Mouse (Mus musculus) left cerebral cortex, postnatal 10 days (tissue): ENCODE results near the gene Pum2. TPM values are rescaled to one million over a fixed set of nuclear protein-coding genes. Genes with fewer than 3 reads are reported as not detected.

Source experiments
- DNase-seq, 2 experiments: peaks; one replicate each; pipeline ENCODE4 v3.0.0; 2021 to 2022; ENCODE audit warnings: low spot score in 2 of 2, mixed read lengths in 1 of 2; ENCODE audit errors: extremely low spot score in 1 of 2
- intact Hi-C: fragments of 180-260 bp; cut with DNase I; formaldehyde crosslinking; loops from one replicate; pipeline ENCODE4 v1.15.1; 2025
- total RNA-seq, 2 experiments: library from RNA; stranded (reverse); gene quantifications; 2 replicates each; pipeline ENCODE4 v1.2.3; 2021

Gene Pum2
- total RNA-seq, 2 experiments from 2014 or later, result 149 to 193 TPM

DNA sequence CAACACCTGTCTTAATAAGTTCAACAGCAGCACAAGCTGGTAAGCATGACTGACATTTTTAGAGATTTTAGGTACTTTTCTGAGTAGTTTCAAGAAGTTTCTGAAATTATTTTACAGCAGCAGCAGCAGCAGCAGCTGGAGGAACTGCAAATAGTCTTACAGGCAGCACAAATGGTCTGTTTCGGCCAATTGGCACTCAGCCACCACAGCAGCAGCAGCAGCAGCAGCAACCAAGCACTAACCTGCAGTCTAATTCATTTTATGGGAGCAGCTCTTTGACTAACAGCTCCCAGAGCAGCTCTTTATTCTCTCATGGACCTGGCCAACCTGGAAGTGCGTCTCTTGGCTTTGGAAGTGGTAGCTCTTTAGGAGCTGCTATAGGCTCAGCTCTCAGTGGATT lies 54.8 kb downstream of the Pum2 start:
- intact Hi-C loops, result no loop called here

DNA sequence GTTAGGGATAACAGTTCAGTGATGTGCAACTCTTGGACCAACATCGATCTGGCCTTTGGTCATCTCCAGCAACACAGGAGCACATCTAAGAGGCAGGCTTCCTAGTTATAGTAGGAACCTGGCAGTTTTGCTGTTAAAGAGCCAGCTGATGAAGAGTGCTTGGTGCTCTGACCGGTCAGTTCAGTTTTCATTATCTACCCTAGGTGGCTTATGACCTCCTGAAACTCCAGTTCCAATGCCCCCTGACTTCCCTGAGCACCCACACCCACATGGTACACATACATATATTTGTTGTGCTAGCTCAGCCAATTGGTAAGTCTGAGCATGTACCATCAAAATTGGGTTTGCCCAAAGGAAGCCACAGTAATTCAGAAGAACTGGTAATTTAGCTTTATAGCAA lies 79.7 kb downstream of the Pum2 start:
- no peak for DNase-seq
- intact Hi-C loops, result loop anchor here (10.0 kb wide), 1 partner anchor 241 kb away; no protein-coding TSS in a partner anchor

More for the DNA sequence above, 54.8 kb downstream of the Pum2 start:
- DNase-seq, result no peak

DNA sequence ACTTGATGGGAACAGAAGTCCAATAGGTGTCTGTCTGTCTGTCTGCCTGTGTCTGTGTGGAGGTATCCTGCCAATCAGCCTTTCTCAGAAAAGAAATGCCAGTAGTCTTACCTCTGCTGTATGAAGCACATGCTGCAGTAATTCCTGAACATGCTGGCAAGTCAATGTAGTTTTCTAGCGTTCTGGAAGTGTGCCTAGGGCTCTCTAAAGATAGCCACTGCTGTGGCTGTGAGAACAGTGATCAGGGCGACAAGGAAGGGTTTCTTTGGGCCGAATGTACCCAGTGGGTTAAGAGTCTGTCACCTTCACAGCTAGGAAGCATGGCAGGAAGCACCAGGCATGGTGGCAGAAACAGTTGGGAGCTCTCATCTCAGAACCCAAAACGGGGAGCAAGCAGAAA lies 80.2 kb downstream of the Pum2 start:
- intact Hi-C loops, result loop anchor here (10.0 kb wide), 1 partner anchor 241 kb away; no protein-coding TSS in a partner anchor
- DNase-seq, result peak in 1 of 2 experiments; percentile 36

DNA sequence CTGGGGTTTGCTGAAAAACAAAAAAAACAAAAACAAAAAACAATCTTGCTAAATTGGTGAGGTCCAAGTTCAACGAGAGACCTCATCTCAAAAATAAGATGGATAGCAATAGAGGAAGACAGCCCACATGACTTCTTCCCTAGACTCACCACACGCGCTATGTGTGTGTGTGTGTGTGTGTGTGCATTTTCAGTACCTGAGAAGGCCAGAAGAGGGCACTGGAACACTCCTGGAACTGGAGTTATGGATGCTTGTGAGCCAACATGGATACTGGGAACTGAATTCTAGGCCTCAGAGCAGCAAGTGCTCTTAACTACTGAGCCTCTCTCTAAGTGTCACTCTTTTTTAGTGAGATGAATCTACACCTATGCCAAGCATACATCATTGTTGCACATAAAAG lies 84.1 kb downstream of the Pum2 start:
- no peak for DNase-seq
- intact Hi-C loops, result loop anchor here (10.0 kb wide), 1 partner anchor 237 kb away; no protein-coding TSS in a partner anchor

DNA sequence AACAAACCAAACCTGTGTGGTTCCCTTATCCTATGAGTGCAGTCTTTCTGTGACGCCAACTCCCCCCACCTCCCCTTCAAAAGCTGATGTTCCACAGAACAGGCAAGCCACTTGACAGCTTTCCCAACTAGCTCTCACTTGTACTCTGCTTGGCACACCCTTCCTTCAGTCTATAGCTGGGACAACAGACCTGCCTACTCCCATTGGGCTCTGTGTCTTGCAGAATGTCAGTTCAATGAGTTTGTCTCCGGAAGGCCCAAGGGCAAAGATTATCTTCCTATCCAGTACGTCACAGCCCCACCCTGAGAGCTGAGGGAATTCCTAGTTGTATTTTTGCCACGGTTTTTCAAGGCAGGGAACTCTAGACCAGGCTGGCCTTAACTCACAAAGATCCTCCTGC lies 85.2 kb downstream of the Pum2 start:
- DNase-seq, result no peak
- intact Hi-C loops, result loop anchor here (10.0 kb wide), 1 partner anchor 236 kb away; no protein-coding TSS in a partner anchor

DNA sequence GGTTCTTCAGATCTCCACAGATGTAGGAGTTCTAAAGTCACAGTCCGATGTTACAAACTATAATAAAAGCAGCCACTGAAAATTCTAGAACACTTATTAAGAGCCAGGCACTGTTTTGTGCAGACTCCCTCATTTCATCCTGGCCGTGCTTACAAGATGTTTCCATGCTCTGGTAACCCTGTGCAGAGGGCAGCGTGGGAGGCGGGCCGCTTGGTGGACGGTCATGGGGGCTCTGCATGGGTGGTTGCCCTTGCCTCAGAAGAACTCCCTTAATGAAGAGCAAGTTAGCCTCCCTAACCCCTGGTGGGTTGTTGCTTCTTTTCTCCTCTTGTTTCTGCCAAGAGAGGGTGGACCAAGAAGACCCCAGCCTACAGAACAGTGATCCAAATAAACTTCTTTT lies 85.8 kb downstream of the Pum2 start:
- DNase-seq, result no peak
- intact Hi-C loops, result loop anchor here (10.0 kb wide), 1 partner anchor 235 kb away; no protein-coding TSS in a partner anchor

DNA sequence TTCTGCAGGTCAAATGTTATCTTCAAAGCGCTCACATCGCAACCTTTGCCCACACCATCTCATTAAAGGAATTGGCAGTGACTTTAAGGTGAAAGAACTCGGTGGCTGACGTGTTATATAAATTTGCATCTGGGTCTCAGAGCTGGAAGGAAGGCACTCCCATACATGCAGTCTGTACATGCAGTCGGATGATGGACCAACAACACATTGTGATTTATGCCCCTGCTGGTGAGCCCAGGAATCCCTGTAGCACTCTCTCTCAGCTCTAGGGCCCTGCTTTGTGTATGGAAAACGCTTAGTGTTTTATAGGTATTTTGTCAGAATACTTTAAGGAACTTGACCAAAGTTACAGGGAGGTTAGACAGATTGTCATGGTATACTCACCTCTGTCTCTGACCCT lies 86.6 kb downstream of the Pum2 start:
- no peak for DNase-seq
- intact Hi-C loops, result no loop called here

DNA sequence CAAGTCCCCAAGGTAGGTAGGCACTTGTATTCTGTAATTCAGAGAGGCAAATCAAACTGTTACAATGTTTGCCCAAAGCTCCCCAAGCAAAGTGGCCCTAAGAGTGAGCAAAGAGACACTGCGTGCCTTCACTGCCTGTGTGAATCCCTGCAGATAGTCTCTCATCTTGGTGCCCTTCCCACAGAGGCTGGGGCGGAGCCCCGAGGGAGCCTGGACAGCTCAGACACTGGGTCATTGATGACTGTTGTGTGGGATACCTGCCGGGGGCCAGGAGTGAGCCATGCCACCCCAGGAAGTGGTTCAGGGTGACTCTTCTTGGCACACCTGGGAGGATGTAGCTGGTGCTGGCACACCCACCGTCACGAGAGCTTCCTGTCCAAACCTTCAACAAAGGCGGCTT lies 87.1 kb downstream of the Pum2 start:
- intact Hi-C loops, result no loop called here
- DNase-seq, result no peak

DNA sequence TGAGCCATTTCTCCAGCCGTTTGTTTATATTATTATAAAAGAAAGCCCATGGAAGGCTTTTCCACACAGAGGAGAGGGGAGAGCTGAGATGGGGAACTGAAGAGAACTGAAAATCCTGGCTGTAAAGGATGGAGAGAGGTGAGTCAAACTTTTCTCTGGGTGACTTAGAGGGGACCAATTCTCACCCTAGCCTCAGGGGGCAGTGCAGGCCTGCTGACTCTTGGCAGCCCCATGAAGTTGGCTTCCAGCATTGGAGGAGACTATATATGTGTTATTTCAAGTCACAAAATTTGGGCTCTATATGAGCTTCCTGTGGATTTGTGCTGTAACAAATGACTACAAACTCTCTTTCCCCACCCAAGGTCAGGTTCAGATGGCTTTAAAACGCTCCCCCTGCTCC lies 88.7 kb downstream of the Pum2 start:
- intact Hi-C loops, result no loop called here
- DNase-seq, result no peak

DNA sequence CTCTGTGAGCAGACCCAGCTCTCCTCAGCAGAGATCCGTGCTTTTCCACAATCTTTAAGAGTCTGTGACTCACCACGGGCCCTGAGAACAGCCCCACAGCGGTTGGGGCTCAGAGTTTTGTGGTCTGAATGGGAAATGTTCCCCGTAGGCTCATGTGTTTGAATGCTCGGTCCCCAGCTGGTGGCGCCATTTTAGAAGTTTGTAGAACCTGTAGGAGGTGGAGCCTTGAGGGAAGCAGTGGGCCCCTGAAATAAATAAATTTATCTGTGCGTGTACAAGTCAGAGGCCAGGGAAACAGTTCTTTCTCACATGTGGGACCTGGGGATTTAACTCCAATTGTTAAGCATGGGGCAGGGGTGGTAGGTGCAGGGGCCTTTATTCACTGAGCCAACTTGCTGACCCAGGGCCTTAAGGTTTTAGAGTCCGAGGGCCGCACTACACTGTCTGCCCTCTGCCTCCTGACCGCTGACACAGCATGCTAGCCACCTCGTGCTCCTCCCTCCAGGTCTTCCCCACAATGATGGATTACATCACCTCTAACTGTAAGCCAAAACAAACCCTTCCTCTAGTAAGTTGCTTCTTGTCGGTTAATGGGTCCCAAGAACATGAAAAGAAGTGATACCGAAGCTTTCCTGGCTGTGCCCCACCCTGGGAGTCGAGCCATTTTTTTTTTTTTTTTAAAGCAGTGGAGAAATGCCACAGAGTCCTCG lies 90.4 kb downstream of the Pum2 start:
- no peak for DNase-seq
- intact Hi-C loops, result no loop called here

DNA sequence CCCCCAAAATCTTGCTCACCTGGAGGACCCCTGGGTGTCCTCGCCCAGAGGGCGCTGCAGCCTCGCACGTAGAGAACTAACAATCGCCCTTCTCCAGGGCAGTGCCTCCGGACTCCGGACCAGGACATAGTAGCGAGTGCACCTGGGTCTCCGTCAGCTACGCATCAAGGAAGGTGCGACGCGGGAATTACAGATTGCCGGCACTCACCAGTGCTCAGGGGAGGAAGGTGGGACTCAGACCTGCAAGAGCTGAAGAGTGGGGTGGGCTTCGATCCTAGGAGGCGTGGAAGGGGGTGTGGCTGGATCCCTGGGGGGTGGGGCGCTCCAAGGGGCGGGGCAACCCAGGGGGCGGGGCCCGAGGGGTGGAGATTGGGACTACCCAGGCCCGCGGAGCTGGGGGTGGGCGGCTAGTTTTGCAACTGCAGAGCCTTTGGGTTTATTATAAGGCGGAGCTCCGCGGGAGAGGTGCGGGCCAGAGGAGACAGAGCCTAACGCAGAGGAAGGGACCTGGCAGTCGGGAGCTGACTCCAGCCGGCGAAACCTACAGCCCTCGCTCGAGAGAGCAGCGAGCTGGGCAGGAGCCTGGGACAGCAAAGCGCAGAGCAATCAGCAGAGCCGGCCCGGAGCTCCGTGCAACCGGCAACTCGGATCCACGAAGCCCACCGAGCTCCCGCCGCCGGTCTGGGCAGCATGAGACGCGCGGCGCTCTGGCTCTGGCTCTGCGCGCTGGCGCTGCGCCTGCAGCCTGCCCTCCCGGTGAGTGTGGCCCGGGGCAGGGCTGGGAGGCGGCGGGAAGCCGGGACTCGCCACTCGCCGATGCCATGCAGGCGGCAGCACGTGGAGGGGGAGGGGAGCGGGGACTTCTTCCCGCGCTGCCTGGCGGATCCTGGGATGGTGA lies 97.3 kb downstream of the Pum2 start, which contains the start of gene Sdc1:
TSS of gene Sdc1 (plus strand) at position 378 of the 898 bp plus-strand sequence.
- intact Hi-C loops, result no loop called here
- peak; percentile 36 to 81 for DNase-seq

DNA sequence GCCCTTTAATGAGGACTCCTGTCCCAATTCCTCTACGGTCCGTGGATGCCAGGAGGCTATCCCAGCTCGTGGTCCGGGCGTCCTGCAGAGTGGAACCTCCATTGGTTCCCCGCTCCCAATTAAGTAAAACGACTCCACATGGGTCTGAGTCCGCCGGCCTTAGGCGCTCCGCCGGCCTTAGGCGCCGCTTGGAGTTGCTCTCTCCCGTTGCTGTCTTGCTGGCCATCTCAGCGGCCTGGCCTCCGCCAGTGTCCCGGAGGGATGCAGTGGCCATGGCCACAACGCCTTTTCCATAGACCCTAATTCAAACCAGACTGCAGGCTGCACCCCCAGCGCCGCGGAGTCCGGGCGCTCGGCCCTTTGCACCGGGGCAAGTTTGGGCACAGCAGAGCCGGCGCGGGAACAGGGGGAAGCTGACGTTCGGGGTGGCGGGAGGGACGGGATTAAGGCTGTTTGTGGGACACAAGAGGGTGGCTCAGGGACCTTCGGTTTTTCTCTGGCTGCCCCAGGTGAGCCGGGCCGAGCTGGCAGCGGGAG lies 98.0 kb downstream of the Pum2 start:
- intact Hi-C loops, result no loop called here

DNA sequence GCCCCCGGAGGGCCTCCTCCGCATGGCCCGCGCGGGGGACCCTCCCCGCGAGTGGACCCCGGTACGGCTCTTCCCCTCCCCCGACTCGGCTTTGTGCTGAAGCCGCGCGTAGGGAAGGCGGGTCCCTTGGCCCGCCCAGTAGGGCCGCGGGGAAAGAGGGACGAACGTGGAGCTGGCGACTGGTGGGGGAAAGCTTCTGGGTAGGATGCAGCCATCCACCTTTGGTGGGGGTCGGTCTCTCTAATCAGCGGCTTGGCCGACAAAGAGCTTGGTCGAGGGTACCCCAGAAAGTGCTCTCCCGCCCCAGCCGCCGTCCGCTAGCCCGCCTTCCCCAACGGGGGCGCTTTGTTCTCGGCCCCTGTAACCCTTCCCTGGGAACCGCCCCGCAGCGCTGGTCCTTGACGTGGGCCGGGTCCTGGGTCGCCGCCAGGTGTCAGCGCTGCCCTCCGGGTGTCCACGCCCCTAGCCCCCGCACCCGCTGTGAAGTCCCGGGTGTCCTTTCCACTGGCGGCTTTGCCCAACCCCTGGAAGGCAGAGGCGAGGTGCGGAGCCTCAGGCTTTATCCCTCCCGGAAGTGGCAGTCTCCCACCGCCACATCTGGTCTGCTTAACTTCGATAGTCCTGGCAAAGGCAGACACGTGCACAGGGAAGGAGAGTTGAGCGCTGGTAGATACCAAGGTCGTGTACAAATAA lies 98.7 kb downstream of the Pum2 start:
- DNase-seq, result peak in 1 of 2 experiments; percentile 70
- intact Hi-C loops, result no loop called here

More for the DNA sequence above, 98.0 kb downstream of the Pum2 start:
- peak in 1 of 2 experiments; percentile 46 for DNase-seq

DNA sequence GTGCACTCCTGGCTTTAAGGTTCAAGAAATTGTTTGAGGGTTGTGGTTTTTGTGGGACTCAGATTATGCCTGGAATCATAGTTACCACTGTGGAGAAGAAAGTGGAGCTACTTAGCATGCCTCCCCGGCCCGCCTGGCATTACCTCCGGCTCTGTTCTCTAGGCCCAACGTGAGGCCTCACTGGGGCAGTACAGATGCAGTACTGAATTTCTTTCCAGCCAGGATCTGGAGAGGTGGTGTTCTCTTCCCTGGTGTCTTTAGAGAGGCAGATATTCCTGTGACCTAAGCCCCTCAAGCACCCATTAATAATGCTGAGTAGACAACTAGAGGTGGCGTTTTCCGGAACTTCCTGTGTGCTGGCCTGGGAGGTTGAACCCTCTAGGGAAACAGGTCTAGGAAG lies 99.4 kb downstream of the Pum2 start:
- intact Hi-C loops, result no loop called here
- DNase-seq, result no peak

DNA sequence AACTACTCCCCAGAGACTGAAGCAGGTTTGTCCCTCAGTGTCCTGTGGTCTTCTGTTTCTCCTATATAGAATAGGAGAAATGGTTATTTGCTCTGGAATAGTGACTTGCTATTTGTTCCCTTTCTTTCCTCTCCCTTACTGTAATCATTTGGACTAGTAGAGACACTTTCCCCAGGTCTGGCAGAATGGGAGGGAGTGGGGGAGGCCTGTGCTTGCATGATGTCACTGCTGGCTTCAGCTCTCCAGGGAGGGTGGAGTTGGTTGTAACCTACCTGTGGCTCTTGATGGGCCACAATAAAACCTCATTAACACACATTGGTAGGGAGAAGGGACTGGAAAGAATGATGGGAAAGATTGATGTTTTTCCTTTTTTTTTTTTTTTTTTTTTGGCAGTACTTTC lies 100.2 kb downstream of the Pum2 start:
- intact Hi-C loops, result no loop called here
- no peak for DNase-seq

DNA sequence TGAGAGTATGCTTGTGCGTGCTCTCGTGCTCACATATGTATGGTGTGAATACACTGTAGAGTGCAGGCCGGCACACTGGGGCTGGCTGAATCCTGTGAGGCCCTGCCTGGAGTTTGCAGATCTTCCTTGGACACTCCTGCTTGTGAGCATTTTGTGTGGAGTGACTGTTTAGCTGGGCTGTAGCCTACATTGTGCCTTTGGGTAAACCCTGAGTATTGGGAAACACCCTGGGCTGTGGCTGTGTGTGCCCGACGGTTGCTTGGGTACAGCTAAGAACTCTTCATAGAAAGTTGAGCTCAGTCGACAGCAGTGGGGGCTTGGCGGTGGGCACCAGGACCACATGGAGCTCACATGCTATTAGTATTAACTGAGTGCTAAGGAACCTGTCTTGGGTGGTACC lies 102.3 kb downstream of the Pum2 start:
- intact Hi-C loops, result no loop called here

DNA sequence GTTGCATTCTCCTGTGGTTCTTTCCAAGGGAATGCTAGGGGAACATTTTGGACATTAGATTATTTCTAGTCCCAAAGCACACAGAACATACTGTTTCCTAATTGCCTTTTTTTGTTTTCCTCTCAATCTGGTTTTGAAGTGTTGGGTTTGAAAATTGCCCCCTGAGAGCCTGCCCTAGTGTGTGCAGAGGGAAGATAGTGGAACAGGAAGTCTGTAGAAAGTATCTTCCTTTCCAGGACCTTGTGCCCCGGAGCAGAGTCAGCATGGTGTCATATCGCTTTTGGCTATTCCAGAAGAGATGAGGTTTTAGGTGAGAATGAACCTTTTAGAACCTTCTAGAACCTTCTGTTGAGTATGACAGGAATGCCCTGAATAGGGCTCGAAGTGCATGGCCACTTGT lies 102.8 kb downstream of the Pum2 start:
- no peak for DNase-seq
- intact Hi-C loops, result no loop called here

More for the DNA sequence above, 102.3 kb downstream of the Pum2 start:
- DNase-seq, result no peak

DNA sequence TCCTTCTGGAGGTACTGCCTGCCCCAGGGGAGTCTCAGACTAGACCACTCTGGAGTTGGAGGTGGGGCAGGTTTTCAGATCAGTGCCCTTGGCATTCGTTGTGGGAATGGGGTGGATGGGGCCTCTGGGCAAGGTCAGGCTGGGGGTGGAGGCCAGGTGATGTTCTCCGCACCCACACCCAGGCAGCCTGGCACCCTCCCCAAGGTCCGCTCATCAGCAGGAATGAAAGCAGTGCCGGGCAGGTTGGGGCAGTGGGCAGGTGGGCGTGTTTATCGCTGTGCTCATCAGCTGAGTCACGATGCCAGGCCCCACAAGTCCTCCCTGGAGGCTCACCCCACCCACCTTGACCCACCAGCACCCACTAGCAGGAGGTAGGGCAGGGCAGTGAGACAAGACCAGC lies 104.2 kb downstream of the Pum2 start:
- DNase-seq, result no peak
- intact Hi-C loops, result no loop called here

DNA sequence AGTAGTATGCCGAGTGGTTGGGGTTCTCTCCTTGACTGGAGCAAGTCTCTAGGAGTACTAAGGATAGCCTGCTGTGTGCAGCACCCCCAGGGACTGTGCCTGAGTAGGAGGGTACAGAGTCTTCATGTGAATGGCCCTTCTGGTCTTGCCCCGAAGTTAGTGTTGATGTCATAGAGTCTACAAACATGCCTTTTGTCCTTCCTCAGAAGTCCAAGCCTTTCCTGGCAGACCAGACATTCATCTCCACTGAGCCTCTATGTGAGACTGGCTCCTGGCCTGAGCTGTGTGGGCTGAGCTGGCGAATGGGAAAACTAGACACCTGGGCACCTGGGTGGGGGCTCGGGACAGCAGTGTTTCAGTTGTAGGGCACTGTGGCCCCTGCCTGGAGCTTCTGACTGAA lies 105.9 kb downstream of the Pum2 start:
- DNase-seq, result peak in 1 of 2 experiments; percentile 24
- intact Hi-C loops, result no loop called here
